Mouse (Mus musculus): Measurements from ENCODE around the gene Ergic1.

- TF ChIP-seq CTCF (IDR thresholded peaks at IDR 0.05; ENCODE audit: low read depth) (no peak), EP300 (IDR thresholded peaks at IDR 0.05; ENCODE audit: low read depth) (no peak)
Measured at GRCm38 (mm10) chr17:26631811-26632327, 70.6 kb downstream of the Ergic1 start.

Measured in liver, postnatal 0 days (tissue).